Mouse (Mus musculus) CH12.LX (cell line): Measurements from ENCODE around the gene Mapkbp1. TPM values are rescaled to one million over a fixed set of nuclear protein-coding genes. Genes with fewer than 3 reads are reported as not detected.

Experiments used
- DNase-seq: peaks from one replicate; pipeline ENCODE4 v3.0.0-alpha.2; 2013; ENCODE audit errors: extremely low read depth
- H3K27ac ChIP-seq: 2 replicates; pipeline ENCODE4 v1.5.1; 2012; ENCODE audit warnings: low read depth, mild to moderate bottlenecking, control low read depth, moderate library complexity; ENCODE audit not compliant: insufficient read depth
- H3K27me3 ChIP-seq: replicated peaks from 2 replicates; pipeline ENCODE3; 2012; ENCODE audit warnings: inconsistent platforms
- H3K36me3 ChIP-seq, 2 experiments: replicated peaks in 1 of 2; 2 replicates each; pipeline versions ENCODE3 to v1.6.1; 2012; ENCODE audit warnings: inconsistent platforms in 1 of 2, low read length in 1 of 2, mild to moderate bottlenecking in 1 of 2, mixed read lengths in 1 of 2, moderate library complexity in 1 of 2; ENCODE audit not compliant: control insufficient read depth in 1 of 2, insufficient read depth in 1 of 2
- H3K4me1 ChIP-seq, 2 experiments: 2 replicates each; pipeline ENCODE4 v1.6.1; 2012; ENCODE audit warnings: inconsistent platforms in 1 of 2, moderate library complexity in 1 of 2; ENCODE audit not compliant: insufficient read depth in 2 of 2, control insufficient read depth in 1 of 2
- H3K4me2 ChIP-seq: 2 replicates; pipeline ENCODE4 v1.6.1; 2012; ENCODE audit warnings: low read depth, mild to moderate bottlenecking, control low read depth; ENCODE audit not compliant: poor library complexity, insufficient read depth, severe bottlenecking
- H3K4me3 ChIP-seq, 3 experiments: fragments of 150-350 bp in 1 of 3; sonication (generic) in 1 of 3; replicated peaks in 1 of 3; 2 replicates each; pipeline versions ENCODE3 to v1.5.1; 2011 to 2012; ENCODE audit warnings: low read depth in 2 of 3, low read length in 2 of 3, mild to moderate bottlenecking in 2 of 3, moderate library complexity in 2 of 3, control low read depth in 1 of 3, improper control_type of control experiment in 1 of 3, inconsistent platforms in 1 of 3, mixed read lengths in 1 of 3; ENCODE audit not compliant: poor library complexity in 1 of 3
- H3K79me2 ChIP-seq: replicated peaks from 2 replicates; pipeline ENCODE4 v1.6.1; 2012; ENCODE audit warnings: mild to moderate bottlenecking, moderate library complexity; ENCODE audit not compliant: control insufficient read depth, poor library complexity, insufficient read depth, severe bottlenecking; ENCODE audit errors: extremely low read depth
- H3K9ac ChIP-seq: 2 replicates; pipeline ENCODE4 v1.6.1; 2012; ENCODE audit warnings: low read depth, mild to moderate bottlenecking, control low read depth, moderate library complexity; ENCODE audit not compliant: insufficient read depth
- H3K9me3 ChIP-seq: replicated peaks from 2 replicates; pipeline ENCODE3; 2012; ENCODE audit warnings: low read length, inconsistent platforms, mixed read lengths
- BHLHE40 ChIP-seq: IDR thresholded peaks from 2 replicates; pipeline ENCODE4 v1.6.1; 2011; ENCODE audit warnings: mild to moderate bottlenecking, low read depth, low read length, improper control_type of control experiment
- CHD1 ChIP-seq: IDR thresholded peaks from 2 replicates; pipeline ENCODE4 v1.6.1; 2012; ENCODE audit warnings: low read depth, low read length, improper control_type of control experiment, inconsistent platforms
- CTCF ChIP-seq, 2 experiments: IDR thresholded peaks in 1 of 2; conservative IDR thresholded peaks in 1 of 2; 2 replicates each; pipeline ENCODE4 v1.5.1; 2011 to 2012; ENCODE audit warnings: low read depth in 2 of 2, low read length in 2 of 2, improper control_type of control experiment in 1 of 2, inconsistent platforms in 1 of 2, mild to moderate bottlenecking in 1 of 2, moderate library complexity in 1 of 2
- E2F4 ChIP-seq: IDR thresholded peaks from 2 replicates; pipeline ENCODE4 v1.6.1; 2011; ENCODE audit warnings: low read depth, low read length, improper control_type of control experiment; ENCODE audit not compliant: insufficient replicate concordance
- GABPA ChIP-seq: IDR thresholded peaks from 2 replicates; pipeline ENCODE4 v1.6.1; 2012; ENCODE audit warnings: low read depth, low read length, improper control_type of control experiment, inconsistent platforms; ENCODE audit not compliant: insufficient replicate concordance
- HCFC1 ChIP-seq: IDR thresholded peaks from 2 replicates; pipeline ENCODE4 v1.6.1; 2012; ENCODE audit warnings: low read depth, mild to moderate bottlenecking, inconsistent platforms, low read length, improper control_type of control experiment
- IRF4 ChIP-seq: IDR thresholded peaks from 2 replicates; pipeline ENCODE4 v1.6.1; 2014; ENCODE audit warnings: low read depth, mild to moderate bottlenecking, inconsistent platforms, low read length, improper control_type of control experiment
- MAZ ChIP-seq: IDR thresholded peaks from 2 replicates; pipeline ENCODE4 v1.6.1; 2012; ENCODE audit warnings: low read depth, mild to moderate bottlenecking, inconsistent platforms, low read length, improper control_type of control experiment, moderate library complexity
- MEF2A ChIP-seq: IDR thresholded peaks from 2 replicates; pipeline ENCODE4 v1.6.1; 2014; ENCODE audit warnings: low read depth, mild to moderate bottlenecking, inconsistent platforms, low read length, improper control_type of control experiment, borderline replicate concordance
- MXI1 ChIP-seq: IDR thresholded peaks from 2 replicates; pipeline ENCODE4 v1.6.1; 2011; ENCODE audit warnings: mild to moderate bottlenecking, low read depth, low read length, improper control_type of control experiment
- MYC ChIP-seq: IDR thresholded peaks from 2 replicates; pipeline ENCODE4 v1.6.1; 2011; ENCODE audit warnings: low read depth, mild to moderate bottlenecking, improper control_type of control experiment, low read length
- NELFE ChIP-seq: IDR thresholded peaks from 2 replicates; pipeline ENCODE4 v1.6.1; 2011; ENCODE audit warnings: low read depth, low read length, improper control_type of control experiment
- POLR2A ChIP-seq: IDR thresholded peaks from 2 replicates; pipeline ENCODE4 v1.6.1; 2011; ENCODE audit warnings: low read depth, mild to moderate bottlenecking, improper control_type of control experiment, low read length
- POLR2AphosphoS2 ChIP-seq: IDR thresholded peaks from 2 replicates; pipeline ENCODE4 v1.6.1; 2011; ENCODE audit warnings: low read depth, low read length, improper control_type of control experiment
- RAD21 ChIP-seq: IDR thresholded peaks from 2 replicates; pipeline ENCODE4 v1.6.1; 2011; ENCODE audit warnings: low read depth, mild to moderate bottlenecking, low read length, improper control_type of control experiment, moderate library complexity
- RCOR1 ChIP-seq: conservative IDR thresholded peaks from 2 replicates; pipeline ENCODE4 v1.6.1; 2012; ENCODE audit warnings: low read depth, mild to moderate bottlenecking, inconsistent platforms, low read length, improper control_type of control experiment
- TBP ChIP-seq: conservative IDR thresholded peaks from 2 replicates; pipeline ENCODE4 v1.6.1; 2011; ENCODE audit warnings: low read depth, low read length, improper control_type of control experiment
- UBTF ChIP-seq: IDR thresholded peaks from 2 replicates; pipeline ENCODE4 v1.6.1; 2012; ENCODE audit warnings: low read depth, mild to moderate bottlenecking, inconsistent platforms, low read length, improper control_type of control experiment, moderate library complexity
- USF1 ChIP-seq: IDR thresholded peaks from 2 replicates; pipeline ENCODE4 v1.6.1; 2014; ENCODE audit warnings: low read depth, mild to moderate bottlenecking, inconsistent platforms, low read length, improper control_type of control experiment
- ZC3H11A ChIP-seq: IDR thresholded peaks from 2 replicates; pipeline ENCODE4 v1.6.1; 2012; ENCODE audit warnings: low read depth, mild to moderate bottlenecking, inconsistent platforms, low read length, improper control_type of control experiment
- ZKSCAN1 ChIP-seq: IDR thresholded peaks from 2 replicates; pipeline ENCODE4 v1.6.1; 2012; ENCODE audit warnings: low read depth, inconsistent platforms, low read length, improper control_type of control experiment, borderline replicate concordance
- ZMIZ1 ChIP-seq: IDR thresholded peaks from 2 replicates; pipeline ENCODE4 v1.6.1; 2012; ENCODE audit warnings: low read depth, mild to moderate bottlenecking, inconsistent platforms, low read length, improper control_type of control experiment
- dilution Hi-C: fragments of 300-500 bp; cut with MboI; formaldehyde crosslinking; loops from 2 replicates; pipeline ENCODE4 v1.14.3; 2020; ENCODE audit warnings: low sequenced_read_pairs; ENCODE audit not compliant: extremely low pct_unique_long_range_greater_than_20kb, extremely low pct_ligation_motif_present
- in situ Hi-C: fragments of 300-500 bp; cut with MboI; formaldehyde crosslinking; loops from 3 replicates; pipeline ENCODE4 v1.14.3; 2019; ENCODE audit warnings: low sequenced_read_pairs, low pct_ligation_motif_present, low pct_unique_long_range_greater_than_20kb, mixed read lengths
- polyA plus RNA-seq: library from polyadenylated mRNA; unstranded; fragments of >175 nt; gene quantifications from 2 replicates; pipeline ENCODE4 v1.2.1, GENCODE M21; 2012; ENCODE audit warnings: low read depth; ENCODE audit not compliant: insufficient read length
- total RNA-seq, 2 experiments: library from RNA; depleted of rRNA; stranded (reverse); fragments of 300-350 nt in 1 of 2; fragments of >200 nt in 1 of 2; gene quantifications; 2 replicates each; pipeline ENCODE4 v1.2.3; 2012 to 2014

Gene Mapkbp1
- total and polyA plus RNA-seq, 3 experiments, result 1.9 to 7.0 (median 4.3) TPM

GRCm38 (mm10) chr2:119988952-119989351 lies 16.5 kb downstream of the Mapkbp1 start:
- in situ Hi-C loops, result no loop called here
- H3K9me3 ChIP-seq, result no peaks in the 10 kb centered on the region
- peaks cover 0 to 7% of the 10 kb centered on the region in 2 experiments for H3K36me3 ChIP-seq
- no peak overlapping the region for H3K9ac ChIP-seq
- no peak overlapping the region for H3K27ac ChIP-seq
- no peaks in the 10 kb centered on the region for H3K27me3 ChIP-seq
- TF ChIP-seq ZKSCAN1 (no peak), POLR2AphosphoS2 (no peak), MAZ (no peak), TBP (no peak), UBTF (no peak), CHD1 (no peak), CTCF (conservative IDR thresholded peaks at IDR 0.05 in 1 of 2, IDR thresholded peaks at IDR 0.05 in 1 of 2; ENCODE audit: low read depth in 2 of 2, low read length in 2 of 2) (no peak), GABPA (no peak), NELFE (no peak), RCOR1 (no peak), E2F4 (no peak), HCFC1 (no peak), MXI1 (no peak)
- dilution Hi-C loops, result no loop called here
- no peak overlapping the region for H3K4me3 ChIP-seq
- no peak overlapping the region for H3K4me2 ChIP-seq
- peaks cover 5 to 19% of the 10 kb centered on the region in 2 experiments; a peak in 3 of 4 replicates for H3K4me1 ChIP-seq
- H3K79me2 ChIP-seq, result no peaks in the 10 kb centered on the region
- DNase-seq, result no peak

GRCm38 (mm10) chr2:119990881-119991280 lies 18.4 kb downstream of the Mapkbp1 start:
- Histone ChIP-seq H3K9me3 (no peaks in the 10 kb centered on the region), H3K27ac (no peak overlapping the region), H3K9ac (no peak overlapping the region), H3K36me3 (peaks cover 0 to 7% of the 10 kb centered on the region in 2 experiments), H3K4me3 (no peak overlapping the region), H3K4me2 (no peak overlapping the region), H3K4me1 (peaks cover 13 to 38% of the 10 kb centered on the region in 2 experiments), H3K27me3 (no peaks in the 10 kb centered on the region), H3K79me2 (no peaks in the 10 kb centered on the region)
- dilution Hi-C loops (no loop called here), in situ Hi-C loops (no loop called here)
- DNase-seq, result no peak
- TF ChIP-seq USF1, result no peak
- TF ChIP-seq CTCF (conservative IDR thresholded peaks at IDR 0.05 in 1 of 2, IDR thresholded peaks at IDR 0.05 in 1 of 2; ENCODE audit: low read depth in 2 of 2, low read length in 2 of 2), result no peak
- no peak for TF ChIP-seq ZC3H11A
- TF ChIP-seq MEF2A, result no peak
- TF ChIP-seq MXI1, result no peak
- no peak for TF ChIP-seq ZMIZ1
- TF ChIP-seq BHLHE40, result no peak
- TF ChIP-seq GABPA, result no peak
- TF ChIP-seq TBP, result no peak
- no peak for TF ChIP-seq POLR2A
- TF ChIP-seq NELFE, result no peak
- no peak for TF ChIP-seq RAD21
- TF ChIP-seq POLR2AphosphoS2, result no peak
- no peak for TF ChIP-seq IRF4
- no peak for TF ChIP-seq MYC
- TF ChIP-seq, all 38 proteins: peak for 0
